Mouse (Mus musculus): ENCODE results near the gene Adgra3.

The Adgra3 gene

GRCm38 (mm10) chr5:49967726-49968125, 91.1 kb downstream of the Adgra3 start:
- no peak for DNase-seq

GRCm38 (mm10) chr5:49965810-49966209, 93.0 kb downstream of the Adgra3 start:
- no peak for DNase-seq

GRCm38 (mm10) chr5:49961478-49962431, 97.1 kb downstream of the Adgra3 start:
- peak; percentile 72 to 86 for DNase-seq

GRCm38 (mm10) chr5:49936354-49936753, 122.5 kb downstream of the Adgra3 start:
- no peak for DNase-seq

- DNase-seq: peak; percentile 13 to 39
Observed at GRCm38 (mm10) chr5:49924712-49925111, 134.1 kb downstream of the Adgra3 start.

GRCm38 (mm10) chr5:49915695-49916106, 143.1 kb downstream of the Adgra3 start:
- no peak for DNase-seq

Data from cerebellum, adult 18-20 months (tissue).